31 mouse cellular contexts compared by ENCODE assay signal in genomic region chr5:104468586-104468985, GRCm38 (mm10). TPM values are rescaled to one million over a fixed set of nuclear protein-coding genes. Genes with fewer than 3 reads are reported as not detected.
"Had no signal": no experiment of that assay in that cellular context is flagged by ENCODE, and none has a peak within 500 bp of the region (broad histone marks: within the 10 kb centered on the region; RNA-seq: fewer than 3 reads in every experiment).

No protein-coding gene starts in this region.

- H3K9ac ChIP-seq: limb, embryonic 12.5 days; limb, embryonic 13.5 days; limb, embryonic 15.5 days; liver, embryonic 12.5 days; liver, embryonic 13.5 days; liver, embryonic 14.5 days; liver, embryonic 15.5 days; liver, postnatal 0 days; lung, embryonic 14.5 days; lung, embryonic 15.5 days; midbrain, embryonic 12.5 days; midbrain, embryonic 13.5 days; midbrain, embryonic 15.5 days; neural tube, embryonic 12.5 days; neural tube, embryonic 13.5 days had no signal

- H3K27me3 ChIP-seq: limb, embryonic 12.5 days; limb, embryonic 13.5 days; limb, embryonic 15.5 days; liver, embryonic 12.5 days; liver, embryonic 13.5 days; liver, embryonic 15.5 days; lung, embryonic 15.5 days; midbrain, embryonic 12.5 days; midbrain, embryonic 13.5 days; midbrain, embryonic 15.5 days; neural tube, embryonic 12.5 days; neural tube, embryonic 13.5 days had no signal

- H3K4me1 ChIP-seq: limb, embryonic 12.5 days; limb, embryonic 13.5 days; liver, embryonic 12.5 days; liver, embryonic 13.5 days; liver, embryonic 15.5 days; lung, embryonic 15.5 days; midbrain, embryonic 12.5 days; midbrain, embryonic 13.5 days; midbrain, embryonic 15.5 days; neural tube, embryonic 12.5 days; neural tube, embryonic 13.5 days had no signal

- H3K9me3 ChIP-seq: limb, embryonic 12.5 days; limb, embryonic 13.5 days; limb, embryonic 15.5 days; liver, embryonic 12.5 days; liver, embryonic 13.5 days; liver, embryonic 15.5 days; lung, embryonic 15.5 days; midbrain, embryonic 12.5 days; midbrain, embryonic 13.5 days; midbrain, embryonic 15.5 days; neural tube, embryonic 12.5 days; neural tube, embryonic 13.5 days had no signal

- H3K27ac ChIP-seq: left cerebral cortex, adult 2 months; limb, embryonic 12.5 days; limb, embryonic 13.5 days; limb, embryonic 15.5 days; liver, embryonic 12.5 days; liver, embryonic 13.5 days; liver, embryonic 14.5 days; liver, embryonic 15.5 days; lung, embryonic 15.5 days; macrophage; midbrain, embryonic 12.5 days; midbrain, embryonic 13.5 days; midbrain, embryonic 15.5 days; neural tube, embryonic 12.5 days; neural tube, embryonic 13.5 days had no signal

- ATAC-seq: liver, embryonic 12.5 days; liver, postnatal 0 days; lung, postnatal 0 days; midbrain, embryonic 13.5 days; midbrain, embryonic 15.5 days; midbrain, embryonic 16.5 days had no signal

- H3K4me2 ChIP-seq: limb, embryonic 12.5 days; limb, embryonic 13.5 days; limb, embryonic 15.5 days; liver, embryonic 11.5 days; liver, embryonic 12.5 days; liver, embryonic 13.5 days; liver, embryonic 15.5 days; lung, embryonic 14.5 days; lung, embryonic 15.5 days; midbrain, embryonic 12.5 days; midbrain, embryonic 13.5 days; midbrain, embryonic 15.5 days; neural tube, embryonic 12.5 days; neural tube, embryonic 13.5 days had no signal

- DNase-seq: left cerebral cortex, postnatal 4 days; liver; liver, embryonic 13.5 days; liver, postnatal 0 days; lung, adult 18-20 months; lung, adult 2 months; lung, embryonic 14.5 days; lung, postnatal 10 days; lung, postnatal 14 days; lung, postnatal 36 days; lung, postnatal 4 days; midbrain, embryonic 14.5 days had no signal

- H3K4me3 ChIP-seq: left cerebral cortex, adult 2 months; limb, embryonic 12.5 days; limb, embryonic 13.5 days; limb, embryonic 15.5 days; liver, embryonic 12.5 days; liver, embryonic 13.5 days; liver, embryonic 15.5 days; lung, embryonic 15.5 days; midbrain, embryonic 12.5 days; midbrain, embryonic 13.5 days; midbrain, embryonic 15.5 days; myocyte; neural tube, embryonic 12.5 days; neural tube, embryonic 13.5 days had no signal

RNA-seq across cellular contexts. Expression of gene Spp1, which starts 33.7 kb away (rescaled TPM):
- total RNA-seq: megakaryocyte-erythroid progenitor cell, adult 5-6 weeks had no signal
